Mouse (Mus musculus) ES-Bruce4 (cell line): ENCODE measurements around the gene Cttn.

Source experiments
- CTCF ChIP-seq: IDR thresholded peaks from one replicate; pipeline ENCODE4 v1.8.1; 2011; ENCODE audit warnings: low read depth, low read length
- EP300 ChIP-seq: IDR thresholded peaks from 2 replicates; pipeline ENCODE4 v1.6.1; 2011; ENCODE audit warnings: low read depth, low read length; ENCODE audit not compliant: insufficient read depth
- POLR2A ChIP-seq: IDR thresholded peaks from one replicate; pipeline ENCODE4 v1.8.1; 2011; ENCODE audit warnings: low read length; ENCODE audit not compliant: insufficient read depth

GRCm38 (mm10) chr7:144447146-144447545 is 23.7 kb downstream of the Cttn start:
- TF ChIP-seq CTCF (no peak), POLR2A (no peak), EP300 (no peak)
